9 mouse cellular contexts compared by ENCODE assay signal in genomic region chr6:40071007-40071406, GRCm38 (mm10).
A peak's percentile ranks its signal among the peaks of the same experiment; 100 is the strongest.
DNase-seq lines count a peak whose midpoint lies in the region; ATAC-seq and TF ChIP-seq lines count a peak whose summit lies in the region.
"Had no signal": no experiment of that assay in that cellular context is flagged by ENCODE, and none has a peak within 500 bp of the region (broad histone marks: within the 10 kb centered on the region; RNA-seq: fewer than 3 reads in every experiment).

No protein-coding gene starts in this region.

- no peak overlapping the region for H3K4me2 ChIP-seq in intestine, embryonic 14.5 days (ENCODE audit: low read length)
- H3K4me2 ChIP-seq in intestine, postnatal 0 days (replicated peaks; ENCODE audit: low read depth): no peak overlapping the region
- no peak overlapping the region for H3K4me2 ChIP-seq in stomach, embryonic 14.5 days (replicated peaks; ENCODE audit: low read depth, low read length)
- H3K4me2 ChIP-seq in stomach, postnatal 0 days (replicated peaks; ENCODE audit: low read depth): no peak overlapping the region
- H3K4me2 ChIP-seq in intestine, embryonic 16.5 days (ENCODE audit: low read depth, low read length): no peak overlapping the region
- H3K4me2 ChIP-seq: lung, embryonic 15.5 days had no signal

- 32% methylated on average over 3 of the region's 3 CpGs for WGBS in intestine, embryonic 14.5 days
- 46% methylated on average over 3 of the region's 3 CpGs for WGBS in intestine, postnatal 0 days
- WGBS in stomach, embryonic 14.5 days: 15% methylated on average over 3 of the region's 3 CpGs
- WGBS in stomach, postnatal 0 days: 33% methylated on average over 3 of the region's 3 CpGs
- WGBS in intestine, embryonic 16.5 days: 41% methylated on average over 3 of the region's 3 CpGs

- H3K4me3 ChIP-seq in intestine, embryonic 14.5 days (ENCODE audit: low read depth, low read length): no peak overlapping the region
- no peak overlapping the region for H3K4me3 ChIP-seq in intestine, postnatal 0 days (ENCODE audit: low read depth, low read length)
- H3K4me3 ChIP-seq in stomach, embryonic 14.5 days (ENCODE audit: low read depth, low read length): no peak overlapping the region
- H3K4me3 ChIP-seq in stomach, postnatal 0 days (ENCODE audit: low read depth, low read length): no peak overlapping the region
- H3K4me3 ChIP-seq in intestine, embryonic 16.5 days (ENCODE audit: low read length): no peak overlapping the region
- H3K4me3 ChIP-seq: lung, embryonic 15.5 days had no signal

- 0 out of 2 replicates have a peak, but pooled peaks have one; percentile 53 for ATAC-seq in intestine, embryonic 14.5 days (replicated peaks; ENCODE audit: low FRiP score, low TSS enrichment, low read depth)
- no peak for ATAC-seq in intestine, postnatal 0 days
- peak; percentile 42; the same call in 1 of the 2 replicates for ATAC-seq in stomach, embryonic 14.5 days (ENCODE audit: insufficient number of reproducible peaks, insufficient read depth, low FRiP score, low read depth)
- no peak for ATAC-seq in stomach, postnatal 0 days (ENCODE audit: low FRiP score, low TSS enrichment)
- peak; percentile 48; the same call in 1 of the 2 replicates for ATAC-seq in intestine, embryonic 16.5 days
- ATAC-seq in granulocyte monocyte progenitor cell, adult 5-6 weeks (replicated peaks; ENCODE audit: poor library complexity, severe bottlenecking): no peak

- 0 out of 2 replicates have a peak, but pooled peaks cover 3% of the 10 kb centered on the region for H3K4me1 ChIP-seq in intestine, embryonic 14.5 days (replicated peaks; ENCODE audit: control insufficient read depth, insufficient read depth, low read length)
- no peaks in the 10 kb centered on the region for H3K4me1 ChIP-seq in intestine, postnatal 0 days (replicated peaks; ENCODE audit: control insufficient read depth, insufficient read depth, low read length)
- H3K4me1 ChIP-seq in stomach, embryonic 14.5 days (ENCODE audit: control insufficient read depth, insufficient read depth, low read length): peaks cover 4% of the 10 kb centered on the region; the same call in 1 of the 2 replicates
- H3K4me1 ChIP-seq in stomach, postnatal 0 days (replicated peaks; ENCODE audit: control insufficient read depth, insufficient read depth): no peaks in the 10 kb centered on the region
- 0 out of 2 replicates have a peak, but pooled peaks cover 2% of the 10 kb centered on the region for H3K4me1 ChIP-seq in intestine, embryonic 16.5 days (ENCODE audit: control insufficient read depth, insufficient read depth, low read length)
- H3K4me1 ChIP-seq: lung, embryonic 15.5 days had no signal

- H3K27me3 ChIP-seq in intestine, embryonic 14.5 days (replicated peaks; ENCODE audit: control insufficient read depth, insufficient read depth, low read length): no peaks in the 10 kb centered on the region
- 0 out of 2 replicates have a peak, but pooled peaks cover 3% of the 10 kb centered on the region for H3K27me3 ChIP-seq in intestine, postnatal 0 days (replicated peaks; ENCODE audit: control insufficient read depth, insufficient read depth, low read length)
- H3K27me3 ChIP-seq in stomach, embryonic 14.5 days (ENCODE audit: control insufficient read depth, insufficient read depth, low read length): no peaks in the 10 kb centered on the region
- H3K27me3 ChIP-seq in stomach, postnatal 0 days (ENCODE audit: control insufficient read depth, insufficient read depth, low read length): no peaks in the 10 kb centered on the region
- no peaks in the 10 kb centered on the region for H3K27me3 ChIP-seq in intestine, embryonic 16.5 days (replicated peaks; ENCODE audit: control insufficient read depth, insufficient read depth, low read length)
- H3K27me3 ChIP-seq: lung, embryonic 15.5 days had no signal

- DNase-seq in intestine, embryonic 14.5 days (ENCODE audit: low spot score): no peak
- DNase-seq in stomach, postnatal 0 days (ENCODE audit: low spot score): no peak
- DNase-seq in telencephalon, adult 2 months (ENCODE audit: low read depth, low spot score): peak; percentile 80
- DNase-seq in thymus, postnatal 14 days: no peak

- no peak overlapping the region for H3K27ac ChIP-seq in intestine, embryonic 14.5 days (ENCODE audit: low read depth)
- H3K27ac ChIP-seq in intestine, postnatal 0 days (ENCODE audit: low read depth, low read length): no peak overlapping the region
- H3K27ac ChIP-seq in stomach, embryonic 14.5 days (ENCODE audit: low read length): no peak overlapping the region
- H3K27ac ChIP-seq in stomach, postnatal 0 days (replicated peaks): no peak overlapping the region
- H3K27ac ChIP-seq in intestine, embryonic 16.5 days (ENCODE audit: low read length): no peak overlapping the region
- H3K27ac ChIP-seq: lung, embryonic 15.5 days had no signal

- no peak for TF ChIP-seq EP300 in stomach, postnatal 0 days (optimal IDR thresholded peaks at IDR 0.05)

- no peaks in the 10 kb centered on the region for H3K9me3 ChIP-seq in intestine, embryonic 14.5 days (ENCODE audit: control insufficient read depth, low read length)
- H3K9me3 ChIP-seq in intestine, postnatal 0 days (ENCODE audit: control insufficient read depth): no peaks in the 10 kb centered on the region
- H3K9me3 ChIP-seq in stomach, embryonic 14.5 days (ENCODE audit: control insufficient read depth, low read depth, low read length): no peaks in the 10 kb centered on the region
- H3K9me3 ChIP-seq in stomach, postnatal 0 days (ENCODE audit: control insufficient read depth, low read length): no peaks in the 10 kb centered on the region
- no peaks in the 10 kb centered on the region for H3K9me3 ChIP-seq in intestine, embryonic 16.5 days (ENCODE audit: control insufficient read depth, low read length)
- H3K9me3 ChIP-seq: lung, embryonic 15.5 days had no signal

- TF ChIP-seq CTCF in intestine, postnatal 0 days (IDR thresholded peaks at IDR 0.05; ENCODE audit: low read depth): no peak
- no peak for TF ChIP-seq CTCF in stomach, postnatal 0 days (IDR thresholded peaks at IDR 0.05; ENCODE audit: low read depth)

- no peaks in the 10 kb centered on the region for H3K36me3 ChIP-seq in intestine, embryonic 14.5 days (ENCODE audit: control insufficient read depth, insufficient read depth, low read length)
- no peaks in the 10 kb centered on the region for H3K36me3 ChIP-seq in intestine, postnatal 0 days (ENCODE audit: control insufficient read depth, insufficient read depth)
- H3K36me3 ChIP-seq in stomach, embryonic 14.5 days (ENCODE audit: control insufficient read depth, insufficient read depth, low read length): no peaks in the 10 kb centered on the region
- no peaks in the 10 kb centered on the region for H3K36me3 ChIP-seq in stomach, postnatal 0 days (ENCODE audit: control insufficient read depth, insufficient read depth, low read length)
- no peaks in the 10 kb centered on the region for H3K36me3 ChIP-seq in intestine, embryonic 16.5 days (ENCODE audit: control insufficient read depth, insufficient read depth, low read length)
- H3K36me3 ChIP-seq: lung, embryonic 15.5 days had no signal

- H3K9ac ChIP-seq in intestine, embryonic 14.5 days (ENCODE audit: low read length): no peak overlapping the region
- no peak overlapping the region for H3K9ac ChIP-seq in intestine, postnatal 0 days (ENCODE audit: low read depth, low read length)
- no peak overlapping the region for H3K9ac ChIP-seq in stomach, embryonic 14.5 days (replicated peaks; ENCODE audit: low read depth, low read length)
- no peak overlapping the region for H3K9ac ChIP-seq in stomach, postnatal 0 days (ENCODE audit: low read length)
- H3K9ac ChIP-seq in intestine, embryonic 16.5 days (ENCODE audit: low read depth, low read length): no peak overlapping the region
- H3K9ac ChIP-seq: lung, embryonic 15.5 days had no signal

Comparison
In these comparisons a context has a peak if more than half of its experiments do, and no peak if none do; other contexts are left out.
1. ATAC-seq: peak in intestine, embryonic 14.5 days (single experiment), stomach, embryonic 14.5 days (single experiment) and intestine, embryonic 16.5 days (single experiment); none in intestine, postnatal 0 days (single experiment), stomach, postnatal 0 days (single experiment) and granulocyte monocyte progenitor cell, adult 5-6 weeks (single experiment).